Mouse (Mus musculus) intestine, embryonic 16.5 days (tissue): Measurements from ENCODE around the gene Olfr316. TPM values are rescaled to one million over a fixed set of nuclear protein-coding genes. Genes with fewer than 3 reads are reported as not detected.
"Not testable (repeated sequence)": the region's sequence is repeated elsewhere in the genome, so short reads cannot be mapped to it uniquely, and the experiment has no call there.

Experiments
- ATAC-seq: fragments of 200-750 bp; cut with Nextera tagmentation; 2 replicates; pipeline ENCODE4 v1.8.0; 2017; ENCODE audit warnings: moderate TSS enrichment, moderate library complexity
- H3K27ac ChIP-seq: fragments of 300-500 bp; sonication (generic); 2 replicates; pipeline ENCODE4 v1.5.1; 2014; ENCODE audit warnings: mild to moderate bottlenecking, low read length
- H3K27me3 ChIP-seq: fragments of 300-500 bp; sonication (generic); replicated peaks from 2 replicates; pipeline ENCODE4 v1.6.1; 2014; ENCODE audit warnings: low read length, control low read depth, mixed read lengths; ENCODE audit not compliant: control insufficient read depth, insufficient read depth
- H3K36me3 ChIP-seq: fragments of 300-500 bp; sonication (generic); 2 replicates; pipeline ENCODE4 v1.6.1; 2014; ENCODE audit warnings: low read length, control low read depth; ENCODE audit not compliant: control insufficient read depth, insufficient read depth
- H3K4me1 ChIP-seq: fragments of 300-500 bp; sonication (generic); 2 replicates; pipeline ENCODE4 v1.6.1; 2014; ENCODE audit warnings: low read length, control low read depth, mixed read lengths; ENCODE audit not compliant: control insufficient read depth, insufficient read depth
- H3K4me2 ChIP-seq: fragments of 300-500 bp; sonication (generic); 2 replicates; pipeline ENCODE4 v1.6.1; 2014; ENCODE audit warnings: low read depth, low read length, control low read depth
- H3K4me3 ChIP-seq: fragments of 300-500 bp; sonication (generic); 2 replicates; pipeline ENCODE4 v1.5.1; 2014; ENCODE audit warnings: mild to moderate bottlenecking, low read length
- H3K9ac ChIP-seq: fragments of 300-500 bp; sonication (generic); 2 replicates; pipeline ENCODE4 v1.6.1; 2014; ENCODE audit warnings: low read depth, low read length
- H3K9me3 ChIP-seq: fragments of 300-500 bp; sonication (generic); 2 replicates; pipeline ENCODE4 v1.6.1; 2016; ENCODE audit warnings: low read length, control low read depth; ENCODE audit not compliant: control insufficient read depth
- WGBS: fragments of 180-500 bp; shearing (Covaris S2); extraction: QIAGEN DNeasy Blood & Tissue Kit; methylation state at CpG from one replicate; pipeline ENCODE4 v1.1.7; 2014; 5-methylcytosine and 5-hydroxymethylcytosine counted together
- polyA plus RNA-seq: library from polyadenylated mRNA; unstranded; fragments of >200 nt; fragmentation: Nextera tagmentation; extraction: Ambion mirVana; gene quantifications from 2 replicates; pipeline ENCODE4 v1.2.1, GENCODE M21; 2015

Olfr316 gene
- polyA plus RNA-seq, result not detected in 2 replicates

- no peaks in the 10 kb centered on the region for H3K27me3 ChIP-seq
- H3K4me1 ChIP-seq, result no peaks in the 10 kb centered on the region
- 84% methylated on average over 2 of the region's 2 CpGs for WGBS
- no peaks in the 10 kb centered on the region for H3K9me3 ChIP-seq
- ATAC-seq, result no peak
- H3K9ac ChIP-seq, result no peak within 1 kb of the TSS
- no peak within 1 kb of the TSS for H3K27ac ChIP-seq
- H3K4me3 ChIP-seq, result no peak within 1 kb of the TSS
- no peaks in the 10 kb centered on the region for H3K36me3 ChIP-seq
- no peak within 1 kb of the TSS for H3K4me2 ChIP-seq
Observed at GRCm38 (mm10) chr11:58752434-58752833, at the start of gene Olfr316. TSS of gene Olfr316 (plus strand) at chr11:58752734.

DNA sequence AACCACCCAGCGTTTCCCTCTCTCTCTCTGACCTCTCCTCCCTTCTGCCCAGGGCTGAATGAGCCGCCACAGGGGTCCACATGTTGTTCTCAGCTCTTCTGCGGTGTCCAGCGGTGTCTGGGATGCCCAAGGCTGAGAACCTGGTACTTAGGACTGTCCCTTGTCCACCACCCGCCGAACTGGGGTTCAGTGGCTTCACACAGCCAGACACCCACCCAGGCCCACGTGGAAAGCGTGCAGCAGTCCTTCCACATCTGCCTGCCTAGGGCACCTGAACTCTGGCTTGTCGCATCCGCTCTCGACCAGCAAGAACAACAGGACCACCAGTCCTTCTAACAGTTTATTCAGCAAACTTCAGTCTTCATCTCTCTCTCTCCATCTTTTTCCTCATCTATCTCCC lies 43.4 kb upstream of the Olfr316 start:
- no peak overlapping the region for H3K4me2 ChIP-seq
- WGBS, result 81% methylated on average over 11 of the region's 11 CpGs
- H3K27me3 ChIP-seq, result no peaks in the 10 kb centered on the region
- H3K9me3 ChIP-seq, result no peaks in the 10 kb centered on the region
- ATAC-seq, result no peak
- no peak overlapping the region for H3K27ac ChIP-seq
- H3K9ac ChIP-seq, result no peak overlapping the region
- no peaks in the 10 kb centered on the region for H3K4me1 ChIP-seq
- no peaks in the 10 kb centered on the region for H3K36me3 ChIP-seq
- no peak overlapping the region for H3K4me3 ChIP-seq

- H3K4me2 ChIP-seq, H3K27me3 ChIP-seq, H3K9ac ChIP-seq, H3K9me3 ChIP-seq, H3K27ac ChIP-seq, H3K36me3 ChIP-seq, ATAC-seq, H3K4me1 ChIP-seq, H3K4me3 ChIP-seq: not testable (repeated sequence)
- 87% methylated on average over 6 of the region's 7 CpGs for WGBS
Observed at GRCm38 (mm10) chr11:58717723-58718122, 34.8 kb upstream of the Olfr316 start.

DNA sequence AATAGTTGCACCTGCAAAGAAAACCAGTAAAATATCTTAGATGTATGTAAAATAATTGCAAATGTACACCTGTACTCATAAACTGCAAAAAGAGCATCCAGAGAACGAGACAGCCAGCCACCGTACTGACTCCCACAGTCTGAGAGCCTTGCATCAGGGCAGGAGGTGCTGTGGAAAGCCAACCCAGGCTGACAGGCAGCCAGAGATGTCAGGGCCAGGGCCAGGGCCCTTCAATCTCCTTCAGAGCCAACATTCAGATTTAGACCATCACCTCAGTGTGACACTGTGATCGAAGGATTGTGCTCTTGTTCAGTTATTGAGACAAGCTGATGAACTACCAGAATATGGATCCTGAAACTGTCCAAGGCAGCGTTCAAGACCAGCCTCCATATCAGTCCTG lies 32.8 kb upstream of the Olfr316 start:
- Histone ChIP-seq H3K9me3 (no peaks in the 10 kb centered on the region), H3K4me1 (no peaks in the 10 kb centered on the region), H3K4me3 (no peak overlapping the region), H3K9ac (no peak overlapping the region), H3K4me2 (no peak overlapping the region), H3K27me3 (no peaks in the 10 kb centered on the region), H3K27ac (no peak overlapping the region), H3K36me3 (no peaks in the 10 kb centered on the region)
- ATAC-seq, result no peak
- 88% methylated on average over 4 of the region's 4 CpGs for WGBS

GRCm38 (mm10) chr11:58723914-58724313 lies 28.6 kb upstream of the Olfr316 start, which contains the start of gene Olfr318:
TSS of gene Olfr318 (minus strand) at chr11:58724014.
- H3K4me3 ChIP-seq, result no peak within 1 kb of the TSS
- H3K4me1 ChIP-seq, result no peaks in the 10 kb centered on the region
- no peak within 1 kb of the TSS for H3K4me2 ChIP-seq
- ATAC-seq, result no peak
- no peaks in the 10 kb centered on the region for H3K27me3 ChIP-seq
- no peaks in the 10 kb centered on the region for H3K9me3 ChIP-seq
- no peak within 1 kb of the TSS for H3K9ac ChIP-seq
- H3K36me3 ChIP-seq, result no peaks in the 10 kb centered on the region
- H3K27ac ChIP-seq, result no peak within 1 kb of the TSS

DNA sequence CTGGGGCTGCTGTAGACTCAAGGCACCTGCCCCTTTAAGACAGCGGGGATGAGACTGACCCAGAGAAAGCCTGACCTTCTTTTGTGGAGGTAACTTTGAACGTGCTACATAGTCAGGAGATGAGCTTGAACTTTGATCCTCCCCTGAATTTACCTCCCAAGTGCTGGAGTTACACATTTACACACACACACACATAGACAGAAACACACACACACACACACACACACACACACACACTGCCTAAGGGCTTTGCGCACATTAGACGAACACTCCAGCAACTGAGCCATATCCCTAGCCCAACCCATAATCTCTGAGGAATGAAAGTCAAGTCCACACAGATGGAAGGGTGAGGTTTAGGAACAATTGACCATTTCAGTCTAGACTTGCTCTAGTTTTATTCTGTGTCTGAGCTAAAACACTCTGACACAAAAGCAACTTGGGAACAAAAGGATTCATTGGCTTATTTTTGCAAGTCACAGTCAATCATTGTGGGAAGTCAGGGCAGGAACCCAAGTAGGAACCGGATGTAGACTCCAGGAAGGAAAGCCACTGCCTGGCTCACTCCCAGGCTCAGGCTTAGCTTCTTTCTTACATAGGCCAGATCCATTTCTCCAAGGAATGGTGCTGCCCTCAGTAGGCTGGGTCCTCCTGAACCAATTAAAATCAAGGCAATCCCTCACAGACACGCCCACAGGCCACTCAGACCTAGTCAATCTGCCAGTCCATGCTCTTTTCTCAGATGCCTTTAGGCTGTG lies 24.5 kb upstream of the Olfr316 start:
- not testable (repeated sequence) for ATAC-seq, H3K36me3 ChIP-seq
- WGBS, result 74% methylated on average over 6 of the region's 6 CpGs

GRCm38 (mm10) chr11:58733372-58733771 lies 19.2 kb upstream of the Olfr316 start:
- Histone ChIP-seq H3K4me1 (no peaks in the 10 kb centered on the region), H3K9ac (no peak overlapping the region), H3K27ac (no peak overlapping the region), H3K27me3 (no peaks in the 10 kb centered on the region), H3K4me2 (no peak overlapping the region), H3K4me3 (no peak overlapping the region), H3K9me3 (no peaks in the 10 kb centered on the region), H3K36me3 (no peaks in the 10 kb centered on the region)
- 49% methylated on average over 3 of the region's 3 CpGs for WGBS
- ATAC-seq, result no peak

More for the DNA sequence above, 24.5 kb upstream of the Olfr316 start:
- H3K27me3 ChIP-seq, H3K4me2 ChIP-seq, H3K9me3 ChIP-seq, H3K4me3 ChIP-seq, H3K4me1 ChIP-seq, H3K9ac ChIP-seq, H3K27ac ChIP-seq: not testable (repeated sequence)

DNA sequence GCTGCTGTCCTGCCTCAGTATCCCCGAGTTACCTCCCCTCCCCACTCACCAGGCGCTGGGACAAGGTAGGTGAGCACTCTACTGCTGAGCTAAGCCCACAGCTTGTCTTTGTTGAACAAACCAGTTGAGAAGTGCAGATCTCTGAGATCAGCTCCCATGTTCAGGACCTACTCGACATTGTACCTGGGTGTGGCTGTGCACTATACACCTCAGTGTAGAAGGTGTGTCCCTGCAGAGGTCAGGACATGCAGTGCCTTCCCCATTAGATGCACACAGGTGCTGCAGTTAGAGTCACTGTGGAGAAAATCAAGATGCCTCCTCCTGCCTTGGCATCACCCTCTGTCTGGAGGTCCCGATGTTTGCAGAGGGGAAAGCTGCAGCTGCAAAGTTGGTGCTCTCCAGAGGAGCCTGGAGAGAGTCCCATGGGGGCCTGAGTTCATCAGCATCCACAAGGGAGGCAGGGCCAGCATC lies 13.7 kb upstream of the Olfr316 start, which contains the start of gene Olfr317:
Olfr317 (minus strand) TSS at position 421 of the 471 bp plus-strand sequence.
- no peak within 1 kb of the TSS for H3K4me3 ChIP-seq
- no peaks in the 10 kb centered on the region for H3K27me3 ChIP-seq
- WGBS, result 64% methylated on average over 4 of the region's 4 CpGs
- no peak within 1 kb of the TSS for H3K9ac ChIP-seq
- no peaks in the 10 kb centered on the region for H3K36me3 ChIP-seq
- H3K4me2 ChIP-seq, result no peak within 1 kb of the TSS
- no peak within 1 kb of the TSS for H3K27ac ChIP-seq
- ATAC-seq, result peak; percentile 56; the same call in 1 of the 2 replicates
- H3K4me1 ChIP-seq, result no peaks in the 10 kb centered on the region
- no peaks in the 10 kb centered on the region for H3K9me3 ChIP-seq

DNA sequence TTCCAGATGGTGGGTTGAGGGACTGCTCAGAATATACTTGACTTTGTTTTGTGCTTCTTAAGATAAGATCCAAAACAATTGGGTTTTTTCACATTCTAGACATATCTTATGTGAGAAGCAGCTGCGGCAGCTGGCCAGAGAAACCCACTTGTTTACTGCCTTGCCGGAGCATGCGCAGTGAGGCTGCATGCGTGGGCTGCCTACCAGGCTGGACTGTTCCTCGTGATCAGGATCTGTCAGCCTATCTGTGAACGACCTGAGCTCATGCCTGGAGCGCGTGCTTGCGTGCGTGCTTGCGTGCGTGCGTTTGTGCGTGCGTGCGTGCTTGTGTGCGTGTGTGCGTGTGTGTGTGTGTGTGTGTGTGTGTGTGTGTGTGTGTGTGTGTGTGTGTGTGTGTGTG lies 1.4 kb upstream of the Olfr316 start:
- not testable (repeated sequence) for H3K4me2 ChIP-seq, H3K36me3 ChIP-seq, H3K4me3 ChIP-seq, H3K27ac ChIP-seq, ATAC-seq, H3K27me3 ChIP-seq, H3K4me1 ChIP-seq, H3K9ac ChIP-seq, H3K9me3 ChIP-seq
- 87% methylated on average over 18 of the region's 18 CpGs for WGBS

- ATAC-seq, result no peak
- Histone ChIP-seq H3K4me1 (no peaks in the 10 kb centered on the region), H3K4me3 (no peak within 1 kb of the TSS), H3K9ac (no peak within 1 kb of the TSS), H3K27me3 (no peaks in the 10 kb centered on the region), H3K9me3 (no peaks in the 10 kb centered on the region), H3K36me3 (no peaks in the 10 kb centered on the region), H3K4me2 (no peak within 1 kb of the TSS), H3K27ac (no peak within 1 kb of the TSS)
Observed at GRCm38 (mm10) chr11:58772888-58773287, 20.4 kb downstream of the Olfr316 start, which contains the start of gene Olfr315. TSS of gene Olfr315 (plus strand) at chr11:58773188.
